Mouse (Mus musculus): ENCODE data around the gene Ctnna2. TPM values are rescaled to one million over a fixed set of nuclear protein-coding genes. Genes with fewer than 3 reads are reported as not detected.

The Ctnna2 gene
- total RNA-seq, 2 experiments from 2014 or later, result 149 to 158 TPM

DNA sequence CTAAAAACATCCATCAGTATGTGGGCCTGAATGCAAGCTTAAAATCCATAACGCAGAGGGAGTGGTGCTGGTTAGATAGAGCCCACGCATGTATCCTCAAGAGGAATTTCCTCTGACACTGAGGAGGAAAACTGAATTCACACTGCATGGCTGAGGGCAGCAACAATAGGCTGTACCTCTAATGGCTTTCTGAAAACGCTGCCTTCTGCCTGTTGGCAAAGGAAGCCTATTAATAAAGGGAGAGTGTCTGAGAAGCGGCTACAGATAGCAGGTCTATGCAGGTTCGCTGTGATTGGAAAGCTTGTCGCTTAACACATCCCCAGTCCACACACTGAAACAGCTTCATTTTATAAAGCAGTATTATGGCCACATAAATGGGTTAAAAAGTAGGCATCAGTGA is 688.1 kb downstream of the Ctnna2 start:
- DNase-seq (ENCODE audit: low spot score in 2 of 2), result no peak

- no peak for DNase-seq (ENCODE audit: low spot score in 2 of 2)
These were observed 691.1 kb downstream of the Ctnna2 start for GRCm38 (mm10) chr6:77288402-77288801.

GRCm38 (mm10) chr6:77286317-77286716 is 693.2 kb downstream of the Ctnna2 start:
- DNase-seq (ENCODE audit: low spot score in 2 of 2), result no peak

DNA sequence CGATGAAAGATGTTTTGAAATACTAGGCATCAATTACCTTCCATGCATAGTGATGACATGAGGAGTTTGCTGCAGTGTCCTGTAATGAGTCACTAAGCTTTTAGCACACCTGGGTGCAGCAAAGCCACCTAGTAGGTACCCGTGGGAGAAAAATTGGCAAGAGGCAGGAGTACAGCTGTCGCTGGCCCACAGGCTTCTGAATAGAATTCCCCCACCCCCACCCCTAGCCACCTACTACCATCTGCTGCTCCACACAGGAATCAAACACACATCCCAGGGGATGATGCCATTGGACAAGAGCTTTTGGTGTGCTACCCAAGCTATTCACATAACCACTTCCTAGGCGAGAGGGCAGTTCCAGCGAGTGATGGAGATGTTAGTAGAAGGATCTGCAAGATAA is 700.7 kb downstream of the Ctnna2 start:
- no peak for DNase-seq (ENCODE audit: low spot score in 2 of 2)

DNA sequence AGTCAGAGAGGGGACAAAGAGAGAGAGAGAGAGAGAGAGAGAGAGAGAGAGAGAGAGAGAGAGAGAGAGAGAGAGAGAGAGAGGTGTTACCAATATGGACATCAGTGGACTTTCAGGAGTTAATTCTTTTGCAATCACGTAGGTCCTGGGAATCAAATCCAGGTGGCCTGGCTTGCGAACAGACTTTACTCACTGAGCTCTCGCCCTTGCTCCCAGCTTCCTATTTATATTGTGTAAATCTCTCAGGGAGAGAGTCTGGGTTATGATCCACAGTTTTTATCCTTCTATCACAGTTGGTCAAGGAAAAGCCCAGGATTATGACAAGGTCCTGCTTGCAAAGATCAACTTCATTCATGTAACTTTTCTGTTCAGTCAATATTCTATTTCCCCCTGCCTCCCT is 714.3 kb downstream of the Ctnna2 start:
- no peak for DNase-seq (ENCODE audit: low spot score in 2 of 2)

GRCm38 (mm10) chr6:77257358-77258105 is 722.0 kb downstream of the Ctnna2 start:
- peak in 1 of 2 experiments; percentile 43 for DNase-seq (ENCODE audit: low spot score in 2 of 2)

DNA sequence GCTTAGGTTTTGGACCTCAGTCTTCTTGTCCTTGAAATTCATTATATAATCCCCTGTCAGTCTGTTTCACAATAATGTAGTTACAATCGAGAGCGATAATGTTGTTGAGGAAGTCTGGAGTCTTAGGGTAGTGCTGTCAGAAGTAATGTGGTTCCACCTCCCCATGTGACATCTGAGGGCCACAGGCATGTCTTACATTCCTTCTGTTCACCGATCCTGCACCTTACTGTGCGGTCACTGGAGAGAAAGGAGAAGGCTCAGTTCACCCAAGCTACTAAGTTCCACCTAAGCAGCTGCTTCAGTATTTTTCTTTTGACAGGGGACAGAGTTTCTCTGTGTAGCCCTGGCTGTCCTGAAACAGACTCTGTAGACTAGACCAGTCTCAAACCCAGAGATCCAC is 723.2 kb downstream of the Ctnna2 start:
- no peak for DNase-seq (ENCODE audit: low spot score in 2 of 2)

DNA sequence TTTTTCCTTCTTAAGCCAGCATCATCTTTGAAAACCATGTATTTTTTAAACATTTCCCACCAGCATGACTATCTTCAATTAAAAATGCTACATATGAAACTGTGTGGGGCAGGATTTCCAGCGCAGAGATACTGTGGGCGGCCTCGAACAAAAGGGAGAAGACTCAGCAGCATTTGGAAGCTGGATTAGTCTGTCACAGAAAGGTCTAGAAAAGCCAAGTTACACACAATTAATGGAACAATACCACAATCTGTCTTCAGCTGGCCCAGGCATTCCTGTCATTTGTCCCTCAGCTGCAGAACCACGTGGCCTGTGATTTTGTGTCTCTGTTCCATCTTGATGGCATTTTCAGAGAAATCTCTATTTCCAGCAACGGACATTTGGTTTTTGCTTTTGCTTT is 726.0 kb downstream of the Ctnna2 start:
- peak in 1 of 2 experiments; percentile 28 for DNase-seq (ENCODE audit: low spot score in 2 of 2)

- DNase-seq (ENCODE audit: low spot score in 2 of 2), result peak; percentile 57 to 70
These were observed 735.8 kb downstream of the Ctnna2 start for GRCm38 (mm10) chr6:77243541-77244231.

DNA sequence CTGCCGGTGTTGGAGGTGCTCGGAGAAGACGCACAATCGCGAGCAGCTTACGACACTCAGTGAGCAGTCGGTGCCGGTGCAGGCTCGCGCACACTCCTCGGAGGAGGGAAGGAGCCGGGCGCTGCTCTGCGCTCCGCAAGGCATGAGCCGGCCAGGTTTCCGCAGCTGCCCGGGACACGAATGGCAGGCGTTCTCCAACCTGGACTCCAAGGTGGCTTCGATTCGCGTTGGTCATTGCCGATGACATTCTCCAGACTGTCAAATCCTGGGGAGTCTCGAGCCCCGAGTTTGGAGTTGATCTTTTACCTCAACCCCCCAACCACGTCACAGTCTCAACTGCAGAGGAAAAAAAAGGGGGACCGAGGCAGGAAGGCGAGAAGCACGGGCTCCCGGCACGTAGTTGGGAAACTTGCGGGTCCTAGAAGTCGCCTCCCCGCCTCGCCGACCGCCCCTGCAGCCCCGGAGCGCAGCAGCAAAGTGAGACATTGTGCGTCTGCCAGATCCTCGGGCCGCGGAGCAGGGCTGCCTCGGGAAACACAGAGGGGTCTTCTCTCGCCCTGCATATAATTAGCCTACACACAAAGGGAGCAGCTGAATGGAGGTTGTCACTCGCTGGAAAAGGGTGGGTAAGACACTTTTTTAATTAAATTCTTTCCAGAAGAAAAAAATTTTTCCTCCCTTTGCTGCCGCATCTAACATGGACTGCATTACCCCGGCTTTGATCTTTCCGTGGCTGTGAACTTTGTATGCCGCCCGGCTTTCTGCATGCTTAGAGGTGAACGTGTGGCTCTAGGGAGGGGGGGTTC is 736.7 kb downstream of the Ctnna2 start, which contains the start of gene Lrrtm1:
Gene Lrrtm1 (plus strand): TSS at position 89 of the 806 bp plus-strand sequence.
- DNase-seq (ENCODE audit: low spot score in 2 of 2), result peak; percentile 74 to 80

DNA sequence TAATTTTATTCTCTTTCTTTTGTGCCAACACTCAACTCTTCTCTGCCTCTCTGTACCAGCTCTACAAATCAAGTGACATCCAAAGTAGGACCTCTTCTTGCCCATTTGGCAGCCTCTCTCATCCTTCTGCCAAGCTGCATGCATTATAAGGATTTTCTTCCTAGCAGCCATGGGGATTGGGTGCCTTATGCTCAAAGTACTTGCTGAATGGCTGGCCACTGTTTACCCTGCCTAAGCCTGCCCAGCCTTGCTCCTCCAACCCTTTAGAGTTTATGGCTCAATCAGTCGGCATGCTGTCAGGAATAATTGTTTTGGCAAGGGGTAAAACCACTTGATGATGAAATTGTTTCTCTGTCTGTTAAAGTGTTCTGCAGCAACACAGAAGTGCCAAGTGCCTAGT is 739.1 kb downstream of the Ctnna2 start:
- peak; percentile 30 to 44 for DNase-seq (ENCODE audit: low spot score in 2 of 2)

GRCm38 (mm10) chr6:77222849-77223638 is 756.5 kb downstream of the Ctnna2 start:
- peak; percentile 68 to 79 for DNase-seq (ENCODE audit: low spot score in 2 of 2)

GRCm38 (mm10) chr6:77220776-77221175 is 758.7 kb downstream of the Ctnna2 start:
- DNase-seq (ENCODE audit: low spot score in 2 of 2), result no peak

DNA sequence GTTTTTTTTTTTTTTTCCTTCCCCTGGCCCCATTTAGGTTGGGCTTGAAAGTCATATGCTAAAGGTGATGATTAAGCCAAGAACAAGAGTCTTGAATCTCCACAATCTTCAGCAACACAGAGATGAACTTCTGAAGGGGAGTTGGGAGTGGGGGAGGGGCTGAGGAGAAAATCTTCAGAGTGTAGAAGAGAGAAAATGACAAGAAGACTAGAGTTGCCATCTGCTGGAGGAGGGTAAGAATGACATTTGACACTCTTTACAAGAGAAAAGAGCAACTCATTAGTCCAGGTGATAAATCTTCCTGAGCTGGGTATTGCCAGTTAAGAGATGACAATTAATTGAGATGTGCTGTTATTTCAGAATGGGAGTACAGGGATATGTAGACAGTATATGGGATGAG is 760.6 kb downstream of the Ctnna2 start:
- DNase-seq (ENCODE audit: low spot score in 2 of 2), result peak in 1 of 2 experiments; percentile 38

- DNase-seq (ENCODE audit: low spot score in 2 of 2), result no peak
These were observed 764.2 kb downstream of the Ctnna2 start for GRCm38 (mm10) chr6:77215322-77215721.

DNA sequence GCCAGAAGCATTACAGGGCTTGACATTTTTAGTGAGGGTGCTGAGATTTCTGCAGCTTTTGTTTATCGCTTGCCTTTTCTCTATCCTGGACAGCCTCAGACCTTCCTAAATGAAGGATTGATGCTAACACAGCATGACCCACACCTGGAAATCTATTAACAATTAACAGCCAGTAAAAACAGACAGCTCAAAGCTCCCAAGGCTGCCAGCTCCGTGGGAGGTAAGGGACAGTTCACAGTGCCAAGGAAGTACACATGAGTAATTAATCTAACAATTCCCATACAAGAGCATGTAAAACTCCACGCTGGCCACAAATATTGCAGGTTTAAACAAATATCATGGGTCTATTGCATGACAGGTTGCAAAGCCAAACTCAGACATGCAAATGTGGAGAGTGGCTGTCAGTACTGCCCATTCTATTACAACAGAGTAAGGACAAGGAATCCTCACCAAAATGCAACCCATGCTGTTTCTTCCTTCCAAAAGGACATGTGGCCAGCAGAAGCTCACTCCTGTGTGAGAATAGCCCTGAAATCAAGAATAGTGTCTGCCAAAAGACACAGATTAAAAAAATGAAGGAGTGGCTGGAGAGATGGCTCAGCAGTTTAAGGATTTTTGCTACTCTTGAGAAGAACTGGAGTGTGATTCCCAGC is 765.6 kb downstream of the Ctnna2 start:
- DNase-seq (ENCODE audit: low spot score in 2 of 2), result peak in 1 of 2 experiments; percentile 18

GRCm38 (mm10) chr6:77209929-77210328 is 769.6 kb downstream of the Ctnna2 start:
- DNase-seq (ENCODE audit: low spot score in 2 of 2), result no peak

DNA sequence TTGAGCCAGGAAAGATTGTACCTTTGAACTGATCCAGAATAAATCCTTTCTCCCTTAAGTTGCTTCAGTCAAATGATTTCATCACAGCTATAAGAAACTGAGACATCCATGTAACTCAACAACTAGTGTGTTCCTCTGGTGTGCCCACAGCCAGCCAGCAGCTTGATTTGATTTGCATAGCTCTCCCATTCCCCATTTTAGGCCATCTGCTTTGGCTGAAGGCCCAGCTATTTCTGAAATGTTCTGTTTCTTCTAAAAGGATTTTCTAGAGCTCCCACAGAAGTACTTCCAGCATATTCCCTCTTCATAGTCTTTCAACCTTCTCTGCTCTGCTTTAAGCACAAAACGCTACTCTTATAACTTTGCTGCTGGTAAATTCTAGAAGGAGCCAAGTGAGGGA is 770.3 kb downstream of the Ctnna2 start:
- peak; percentile 49 to 56 for DNase-seq (ENCODE audit: low spot score in 2 of 2)

GRCm38 (mm10) chr6:77199375-77199774 is 780.1 kb downstream of the Ctnna2 start:
- no peak for DNase-seq (ENCODE audit: low spot score in 2 of 2)

DNA sequence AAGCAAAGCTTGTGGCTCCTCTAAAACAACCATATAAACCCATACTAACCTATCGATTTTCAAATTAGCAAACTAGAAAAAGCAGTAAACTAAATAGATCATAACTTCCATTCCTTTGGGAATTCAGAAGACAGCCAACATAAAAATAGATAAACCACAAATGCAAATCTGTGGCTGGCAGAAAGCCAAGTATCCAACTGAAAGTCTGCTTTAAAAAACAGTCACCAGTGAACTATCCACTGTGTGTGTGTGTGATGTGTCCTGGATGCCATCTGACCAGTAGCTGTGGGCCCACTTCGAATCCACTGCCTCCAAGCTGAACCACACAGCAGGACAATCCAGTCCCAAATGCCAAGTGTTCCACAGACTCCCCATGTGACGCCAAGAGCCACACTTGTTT is 782.8 kb downstream of the Ctnna2 start:
- DNase-seq (ENCODE audit: low spot score in 2 of 2), result no peak

All from layer of hippocampus, postnatal 10 days (tissue).